Mouse (Mus musculus) erythroblast, embryonic 14.5 days (primary cell): ENCODE measurements around the gene Ikbke.

Experiments used
- GATA1 ChIP-seq: IDR thresholded peaks from 2 replicates; pipeline ENCODE4 v1.6.1; 2012; ENCODE audit warnings: low read length, inconsistent platforms, mixed read lengths
- TAL1 ChIP-seq: IDR thresholded peaks from 3 replicates; pipeline ENCODE4 v1.6.1; 2012; ENCODE audit warnings: low read length, inconsistent platforms, mixed read lengths

- no peak for TF ChIP-seq GATA1
- TF ChIP-seq TAL1, result no peak
These were observed 71.9 kb downstream of the Ikbke start for GRCm38 (mm10) chr1:131207531-131207930.
